Mouse (Mus musculus): Measurements from ENCODE around the gene F12.

GRCm38 (mm10) chr13:55368401-55368800 is 58.2 kb downstream of the F12 start:
- TF ChIP-seq USF1 (IDR thresholded peaks at IDR 0.05; ENCODE audit: low read depth, low read length) (no peak), POLR2A (IDR thresholded peaks at IDR 0.05; ENCODE audit: control insufficient read depth in 1 of 2, insufficient read depth in 1 of 2, low read depth in 1 of 2, low read length in 2 of 2, poor library complexity in 1 of 2) (no peak), NRF1 (IDR thresholded peaks at IDR 0.05; ENCODE audit: insufficient read depth, low read depth, low read length, poor library complexity, severe bottlenecking) (no peak), TCF12 (IDR thresholded peaks at IDR 0.05; ENCODE audit: low read depth, low read length) (no peak), CTCF (IDR thresholded peaks at IDR 0.05 in 2 of 3, conservative IDR thresholded peaks at IDR 0.05 in 1 of 3; ENCODE audit: control insufficient read depth in 1 of 3, insufficient read depth in 1 of 3, low read depth in 2 of 3, low read length in 3 of 3, poor library complexity in 1 of 3, severe bottlenecking in 1 of 3) (peak in 1 of 3 experiments; percentile 24; a peak in 2 of 6 replicates), MAX (IDR thresholded peaks at IDR 0.05; ENCODE audit: low read length) (no peak), MAZ (IDR thresholded peaks at IDR 0.05; ENCODE audit: low read depth, low read length) (no peak), MAFK (IDR thresholded peaks at IDR 0.05; ENCODE audit: borderline replicate concordance, low read depth, low read length) (no peak), POLR2AphosphoS2 (IDR thresholded peaks at IDR 0.05; ENCODE audit: low read length) (no peak), SMC3 (IDR thresholded peaks at IDR 0.05; ENCODE audit: low read depth, low read length) (peak; percentile 20; the same call in 1 of the 2 replicates), ZMIZ1 (IDR thresholded peaks at IDR 0.05; ENCODE audit: low read depth, low read length) (no peak), EP300 (IDR thresholded peaks at IDR 0.05; ENCODE audit: low read depth in 1 of 2, low read length in 2 of 2) (no peak)

Measured in MEL (cell line).